Mouse (Mus musculus) E14TG2a.4 (cell line): ENCODE data around the gene Fcgr1.

Experiments
- CTCF ChIP-seq: conservative IDR thresholded peaks from 2 replicates; pipeline ENCODE4 v1.5.1; 2014; ENCODE audit warnings: low read length
- NANOG ChIP-seq: IDR thresholded peaks from 2 replicates; pipeline ENCODE4 v1.6.1; 2014; ENCODE audit warnings: borderline replicate concordance, low read length, mixed read lengths
- POU5F1 ChIP-seq: IDR thresholded peaks from 2 replicates; pipeline ENCODE4 v1.6.1; 2014; ENCODE audit warnings: low read length, borderline replicate concordance

- no peak for TF ChIP-seq POU5F1
- TF ChIP-seq CTCF, result no peak
- TF ChIP-seq NANOG, result no peak
Measured at GRCm38 (mm10) chr3:96255926-96256593, 37.7 kb downstream of the Fcgr1 start.
